Mouse (Mus musculus): Measurements from ENCODE around the gene Btrc.

Btrc gene

DNA sequence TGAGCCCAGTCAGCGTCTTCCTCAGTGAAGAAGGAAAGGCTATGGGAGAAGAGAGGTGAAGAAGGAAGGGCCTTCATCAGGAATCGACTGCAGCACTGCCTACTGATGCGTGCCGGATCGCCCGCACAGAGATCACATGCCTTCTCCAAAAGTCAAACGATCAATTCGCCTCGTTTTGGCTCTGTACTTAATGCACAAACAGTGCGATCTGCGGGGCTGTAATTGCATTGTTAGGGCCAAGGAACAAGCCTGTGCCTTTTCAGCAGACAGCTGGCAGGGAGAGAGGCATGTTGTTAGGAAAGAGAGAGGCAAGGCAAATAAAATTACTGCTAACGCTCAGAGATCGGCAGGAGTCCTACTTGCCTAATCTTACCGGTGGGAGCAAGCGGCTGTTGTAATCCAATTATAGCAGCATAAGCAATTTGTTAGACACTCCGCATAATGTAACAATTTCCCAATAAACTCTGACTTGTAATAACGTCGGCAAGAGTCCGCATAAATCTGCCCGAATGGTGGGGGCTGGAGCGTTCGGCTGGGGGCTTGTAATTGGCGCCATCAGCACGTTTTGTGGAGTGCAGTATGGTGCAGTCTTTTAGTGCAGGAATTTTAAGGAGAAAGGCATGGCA is 112.5 kb downstream of the Btrc start:
- DNase-seq = peak; percentile 27

DNA sequence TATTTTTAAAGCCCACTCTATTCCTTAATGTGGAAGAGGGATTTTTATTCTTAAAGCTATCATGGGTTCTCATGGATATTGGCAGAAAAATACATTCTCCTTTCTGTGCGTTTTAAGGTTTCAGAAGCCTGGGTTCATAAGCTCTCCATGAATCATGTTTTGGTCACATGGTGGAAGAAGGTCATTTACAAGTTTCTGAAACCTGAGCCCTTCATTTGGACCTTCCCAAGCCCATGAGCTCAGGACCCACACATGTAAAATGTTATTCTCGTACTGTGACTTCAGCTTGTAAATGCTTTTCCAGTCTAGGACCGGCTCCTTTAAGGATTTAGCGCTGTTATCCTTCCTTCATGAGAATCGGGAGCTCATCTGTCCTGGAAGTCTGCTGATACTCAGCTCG is 116.0 kb downstream of the Btrc start:
- no peak for DNase-seq

DNA sequence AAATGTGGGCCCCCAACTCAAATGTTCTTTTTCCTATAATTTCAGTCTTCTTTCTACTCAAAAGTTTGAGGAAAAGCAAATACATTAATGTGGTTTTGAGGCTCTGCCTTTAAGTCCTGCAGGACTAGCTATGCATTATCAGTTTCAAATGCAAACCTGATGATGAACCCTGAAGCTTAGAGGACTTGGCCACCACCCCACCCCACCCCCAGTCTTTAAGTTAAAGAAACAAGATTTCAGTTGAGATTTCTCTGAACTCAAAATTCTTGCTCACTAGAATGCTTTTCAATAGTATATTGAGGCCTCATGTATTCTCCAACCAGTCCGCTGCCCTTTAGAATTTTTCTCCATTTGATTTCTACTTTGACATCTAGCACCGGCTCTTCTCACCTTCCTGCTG is 117.0 kb downstream of the Btrc start:
- no peak for DNase-seq

DNA sequence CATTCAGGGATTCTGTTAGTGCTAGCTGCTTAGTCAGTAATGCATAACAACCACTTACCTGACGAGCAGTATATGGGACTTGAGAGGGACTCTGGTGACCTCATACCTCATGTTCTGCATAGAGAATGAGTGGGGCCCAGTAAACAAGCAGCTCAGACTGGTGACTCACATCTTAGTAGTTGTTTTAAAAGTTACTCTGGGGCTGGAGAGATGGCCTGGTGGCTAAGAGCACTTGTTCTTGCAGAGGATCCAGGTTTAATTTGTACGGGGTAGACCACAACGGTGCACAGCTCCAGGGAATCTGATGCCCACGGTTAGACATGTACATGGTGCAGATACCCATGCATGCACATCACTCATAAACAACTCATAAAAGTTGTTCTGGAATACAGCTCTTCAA is 117.4 kb downstream of the Btrc start:
- no peak for DNase-seq

DNA sequence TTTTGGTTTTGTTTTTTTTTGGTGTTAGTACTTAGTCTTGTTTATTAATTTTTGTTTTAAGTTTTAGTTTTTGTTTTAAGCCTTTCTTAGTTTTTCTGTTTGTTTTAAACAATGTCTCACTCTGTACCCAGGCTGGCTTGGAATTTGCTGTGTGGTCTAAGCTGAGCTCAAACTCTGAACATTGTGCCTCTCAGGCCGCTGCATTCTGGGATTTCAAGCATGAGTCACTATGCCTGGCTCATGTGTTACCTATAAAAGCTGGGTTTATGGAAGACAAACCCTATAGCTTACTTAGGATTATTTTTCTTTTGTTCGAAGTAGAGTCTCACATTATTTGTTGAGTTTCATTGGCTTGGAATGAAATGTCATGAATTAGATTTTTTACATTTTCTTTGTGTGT is 119.9 kb downstream of the Btrc start:
- no peak for DNase-seq

DNA sequence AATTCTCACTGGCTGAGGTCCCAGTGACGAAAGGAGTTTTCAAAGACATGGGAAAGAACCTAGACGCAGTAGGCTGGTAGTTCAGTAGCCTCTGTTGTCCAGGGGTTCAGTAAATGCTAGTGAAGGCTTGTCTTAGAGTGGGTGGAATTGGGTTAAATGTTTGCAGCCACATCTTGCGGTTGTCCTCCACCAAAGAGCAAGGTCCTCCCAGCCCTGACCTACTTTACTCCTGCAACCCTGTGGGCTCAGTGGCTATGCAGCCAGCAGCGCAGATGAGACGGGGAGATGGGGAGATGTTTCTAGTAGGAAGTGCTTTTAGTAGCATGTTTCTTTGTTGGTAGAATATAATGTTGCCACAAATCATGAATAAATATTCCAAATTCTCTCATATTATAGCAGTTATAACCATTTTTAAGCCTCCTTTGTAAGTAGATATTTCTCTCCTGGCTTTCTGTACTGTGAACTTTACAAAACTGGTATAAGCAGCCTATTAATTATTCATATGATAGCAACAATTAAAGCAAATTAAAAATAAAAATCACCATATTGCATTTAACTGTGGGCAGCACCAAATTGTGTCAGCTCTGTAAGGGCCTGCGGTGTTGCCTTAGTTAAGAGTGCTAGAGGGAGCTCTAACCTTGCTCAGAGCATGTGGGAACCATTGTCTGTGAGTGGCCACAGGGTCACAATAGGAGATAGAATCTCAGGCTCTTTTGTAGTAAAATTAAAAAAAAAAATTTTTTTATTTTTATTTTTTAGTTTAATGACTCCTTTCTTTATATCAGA is 122.9 kb downstream of the Btrc start:
- DNase-seq = no peak

DNA sequence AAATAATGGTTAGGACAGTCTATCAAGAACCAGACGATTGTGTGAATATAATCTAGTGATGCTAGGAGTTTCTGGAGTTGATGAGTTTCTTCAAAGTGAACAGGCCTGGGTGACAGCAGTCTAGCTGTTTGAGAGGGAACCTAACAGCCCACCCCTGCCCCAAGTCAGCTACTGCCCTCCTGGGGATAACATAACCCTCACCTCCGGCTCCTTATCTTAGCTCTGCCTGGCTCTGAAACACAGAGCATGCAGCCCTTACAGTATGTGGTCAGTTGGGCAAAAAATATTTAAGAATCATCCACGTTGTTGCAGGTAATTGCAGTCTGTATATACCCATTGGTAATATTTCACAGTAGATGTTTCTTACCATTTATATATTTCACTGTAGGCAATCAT is 123.5 kb downstream of the Btrc start:
- DNase-seq = no peak

DNA sequence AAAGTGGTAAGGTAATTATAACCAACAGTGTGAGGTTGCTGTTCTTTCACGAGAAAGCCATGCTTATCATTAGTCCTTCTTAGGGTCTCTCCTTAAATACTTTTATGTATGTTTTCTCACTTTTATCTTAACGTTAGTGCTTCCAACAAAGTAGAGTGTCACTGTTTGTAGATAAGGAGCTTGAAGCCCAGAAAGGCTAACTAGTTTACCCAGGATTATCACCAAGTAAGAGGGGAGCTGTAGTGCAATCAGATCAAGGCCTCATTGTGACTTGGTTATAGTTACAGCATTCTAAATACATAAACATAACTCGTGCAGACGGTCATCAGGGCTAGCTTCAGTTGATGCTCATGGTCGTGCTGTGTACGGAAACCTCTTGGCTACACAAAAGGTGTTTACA is 126.4 kb downstream of the Btrc start:
- no peak for DNase-seq

DNA sequence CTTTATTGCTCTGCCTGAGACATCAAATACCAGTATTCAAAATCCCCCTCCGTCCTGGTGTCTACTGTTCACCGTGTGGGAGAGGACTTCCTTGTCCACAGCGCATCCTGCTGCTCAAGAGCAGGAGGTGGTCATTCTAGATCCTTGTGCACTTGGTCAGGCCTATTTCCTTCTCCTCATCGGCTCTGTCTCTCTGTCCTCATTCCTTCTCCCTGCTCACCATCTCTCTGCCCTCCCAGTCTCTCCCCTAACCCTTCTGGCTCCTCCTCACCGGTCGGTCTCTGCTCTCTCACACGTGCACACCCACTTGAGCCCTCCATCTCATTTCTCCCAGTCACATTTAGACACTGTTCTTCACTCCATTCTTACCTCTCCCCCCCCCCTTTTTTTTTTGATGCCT is 127.7 kb downstream of the Btrc start:
- no peak for DNase-seq

DNA sequence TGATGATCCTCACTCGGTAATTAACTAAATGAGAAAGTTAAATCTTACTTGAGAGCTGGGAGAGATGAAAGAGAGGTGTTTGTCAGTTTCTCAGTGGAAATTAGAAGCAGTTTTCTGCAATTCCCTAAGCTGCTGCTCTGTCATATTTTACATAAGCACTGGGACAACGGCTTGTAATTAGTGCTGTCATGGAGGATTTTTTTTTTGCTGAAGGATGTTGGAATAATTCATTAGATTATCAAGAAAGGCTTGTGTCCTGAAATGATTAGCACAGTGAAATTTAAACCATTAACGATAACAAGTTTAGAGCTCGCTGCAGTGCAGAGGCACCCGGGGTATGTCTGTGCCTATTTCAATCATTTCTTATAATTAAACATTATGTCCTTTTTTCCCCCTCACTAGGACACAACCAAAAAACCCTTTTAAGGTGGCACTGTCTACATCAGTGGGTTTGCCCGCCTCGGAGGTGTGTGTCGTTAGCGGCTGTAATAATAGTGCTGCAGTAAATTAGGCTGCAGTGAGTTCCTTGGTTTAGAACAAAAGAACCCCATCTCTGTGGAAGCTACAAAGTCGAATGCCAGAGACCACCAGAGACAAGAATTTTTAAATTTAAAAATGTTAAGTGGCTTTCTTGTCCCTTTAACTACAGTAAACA is 130.7 kb downstream of the Btrc start:
- no peak for DNase-seq

DNA sequence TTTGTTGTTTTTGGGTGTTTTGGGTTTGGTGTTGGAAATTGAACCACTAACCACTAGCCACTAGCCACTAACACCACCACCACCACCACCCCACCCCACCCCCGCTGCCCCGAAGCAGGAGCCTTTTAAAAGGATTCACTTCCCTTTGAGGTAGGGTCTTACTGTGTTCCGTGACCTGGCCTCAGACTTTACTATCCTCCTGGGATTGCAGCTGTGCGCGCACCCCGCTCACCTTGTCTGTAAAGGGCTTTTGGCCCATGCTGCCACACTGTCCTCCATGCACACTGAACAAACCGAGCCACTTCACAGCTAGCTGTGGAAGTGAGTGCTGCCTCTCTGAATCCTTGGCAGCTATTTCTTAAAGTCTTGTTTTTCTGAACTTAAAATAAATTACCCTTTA is 141.9 kb downstream of the Btrc start:
- no peak for DNase-seq

DNA sequence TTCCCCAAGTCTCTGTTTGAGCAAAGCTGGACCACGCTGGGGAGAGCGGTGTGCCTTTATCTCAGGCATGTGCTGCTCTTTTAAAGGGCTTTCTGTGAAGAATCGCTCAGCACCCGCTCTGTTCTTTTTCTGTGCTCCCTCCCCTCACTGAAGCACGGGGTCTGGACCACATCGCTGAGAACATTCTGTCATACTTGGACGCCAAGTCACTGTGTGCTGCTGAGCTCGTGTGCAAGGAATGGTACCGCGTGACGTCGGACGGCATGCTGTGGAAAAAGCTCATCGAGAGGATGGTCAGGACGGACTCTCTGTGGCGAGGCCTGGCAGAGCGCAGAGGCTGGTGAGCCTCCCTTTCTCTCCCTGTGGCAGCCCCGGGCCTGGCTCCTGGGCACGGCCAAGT is 144.0 kb downstream of the Btrc start:
- DNase-seq = no peak

DNA sequence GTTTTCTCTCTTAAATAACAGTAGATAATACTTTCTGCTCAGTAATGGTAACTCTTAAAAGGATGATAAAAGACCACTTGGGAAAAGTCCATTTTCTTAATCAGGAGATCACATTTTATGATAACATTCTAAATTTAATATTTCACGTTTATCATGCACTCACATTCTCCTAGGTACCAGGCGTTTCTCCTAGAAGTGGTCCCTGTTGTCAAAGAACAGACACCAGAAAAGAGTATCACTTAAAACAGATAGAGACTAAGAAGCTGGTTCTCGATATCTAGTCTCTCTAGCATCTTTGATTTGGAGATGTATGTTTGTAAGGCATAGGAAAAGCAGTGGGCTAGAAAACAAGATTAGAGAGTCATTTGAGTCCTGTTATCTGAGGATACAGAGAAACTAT is 147.1 kb downstream of the Btrc start:
- DNase-seq = no peak

DNA sequence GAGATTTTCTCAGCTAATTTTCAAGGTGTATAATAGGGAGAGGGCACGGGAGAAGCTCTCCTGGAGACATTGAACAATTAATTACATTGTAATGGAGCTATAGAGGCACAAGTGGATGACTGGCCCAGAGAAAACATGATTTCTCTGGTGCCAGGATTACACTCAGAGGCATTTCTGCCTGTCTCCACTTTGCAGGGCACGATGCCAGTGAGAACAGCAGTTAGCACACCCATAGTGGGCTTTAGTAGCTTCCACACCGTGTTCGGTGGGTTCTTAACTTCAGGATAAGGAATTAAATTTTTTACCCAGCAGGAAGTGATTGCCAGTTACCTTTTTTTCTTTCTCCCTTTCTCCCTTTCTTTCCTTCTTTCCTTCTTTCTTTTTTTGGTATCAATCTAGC is 147.9 kb downstream of the Btrc start:
- no peak for DNase-seq

DNA sequence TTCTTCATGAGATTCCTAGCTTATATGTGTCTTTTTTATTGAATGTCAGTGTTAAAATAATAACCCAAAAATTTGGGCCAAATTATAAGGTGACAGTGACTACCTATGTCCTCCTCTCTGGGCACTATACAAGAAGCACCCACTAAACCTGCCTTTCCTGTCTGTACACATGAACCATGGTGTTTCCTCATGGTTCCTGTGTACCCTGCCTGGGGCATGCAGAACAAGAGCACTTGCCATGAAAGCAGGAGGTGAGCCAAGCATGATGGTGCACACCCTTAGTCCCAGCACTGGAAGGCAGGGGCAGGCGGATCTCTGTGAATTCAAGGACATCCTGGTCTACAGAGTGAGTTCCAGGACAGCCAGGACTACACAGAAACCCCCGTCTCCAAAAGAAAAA is 151.8 kb downstream of the Btrc start:
- DNase-seq = no peak

DNA sequence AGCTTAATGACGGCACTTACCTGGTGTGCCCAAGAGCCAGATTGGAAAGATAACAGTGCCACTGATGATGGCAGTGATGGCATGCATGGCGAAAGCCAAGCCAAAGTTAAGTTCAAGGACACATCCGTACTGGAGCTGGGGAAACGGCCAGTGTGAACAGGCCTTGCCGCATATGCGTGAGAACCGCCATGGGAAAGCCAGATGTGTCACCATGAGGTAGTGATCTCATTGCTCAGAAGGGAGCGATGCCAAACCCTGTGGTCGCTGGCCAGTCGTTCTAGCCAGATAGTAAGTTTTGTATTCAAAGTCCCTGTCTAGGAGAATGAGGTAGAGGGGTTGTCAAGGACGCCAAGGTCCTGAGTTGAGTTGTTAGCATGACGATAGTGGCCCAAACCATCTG is 152.7 kb downstream of the Btrc start:
- DNase-seq = no peak

DNA sequence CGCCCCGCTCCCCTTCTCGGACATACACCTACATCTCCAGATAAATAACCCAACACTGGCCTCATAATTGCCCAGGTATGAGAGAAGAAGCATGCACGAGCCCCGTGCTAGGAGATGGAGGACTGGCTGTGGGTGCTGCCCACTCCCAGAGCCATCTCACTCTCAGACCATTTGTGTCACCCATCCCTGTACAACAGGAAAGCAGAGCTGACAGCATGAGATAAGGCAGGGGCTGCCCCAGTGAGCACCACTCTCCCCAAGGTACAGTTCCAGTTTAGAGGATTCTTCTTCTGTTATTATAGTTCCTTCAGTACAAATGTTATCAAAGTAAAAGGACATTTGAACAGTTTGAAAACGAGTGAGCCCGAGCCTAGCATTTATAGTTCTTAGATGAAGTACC is 163.8 kb downstream of the Btrc start:
- no peak for DNase-seq

DNA sequence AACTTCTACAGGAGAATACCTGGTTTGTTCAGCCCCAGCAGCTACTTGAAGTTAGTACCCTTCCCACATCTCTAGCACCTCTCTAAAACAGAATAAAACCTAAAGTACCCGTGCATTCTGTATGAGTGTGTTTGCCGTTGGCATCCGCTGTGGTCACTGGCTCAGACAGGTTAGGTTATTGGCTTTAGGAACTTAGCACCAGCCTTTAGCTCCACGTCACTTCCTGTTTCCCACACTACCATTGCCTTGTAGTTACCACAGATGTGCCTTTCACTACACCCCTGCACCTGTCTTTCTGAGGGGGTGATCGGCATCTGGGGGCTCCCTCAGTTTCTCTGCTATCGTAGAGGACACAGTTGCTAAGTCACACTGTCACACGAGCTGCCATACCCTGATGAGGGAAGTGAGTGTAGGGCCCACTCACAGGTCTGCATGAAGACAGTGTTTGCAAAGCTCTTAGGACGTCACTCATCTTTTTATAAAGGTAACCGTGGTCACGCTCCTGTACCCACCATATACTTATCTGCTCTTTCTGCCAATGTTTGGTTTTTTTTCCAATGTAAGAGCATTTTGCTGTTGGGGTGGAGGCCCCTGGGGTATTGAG is 164.5 kb downstream of the Btrc start:
- DNase-seq = no peak

DNA sequence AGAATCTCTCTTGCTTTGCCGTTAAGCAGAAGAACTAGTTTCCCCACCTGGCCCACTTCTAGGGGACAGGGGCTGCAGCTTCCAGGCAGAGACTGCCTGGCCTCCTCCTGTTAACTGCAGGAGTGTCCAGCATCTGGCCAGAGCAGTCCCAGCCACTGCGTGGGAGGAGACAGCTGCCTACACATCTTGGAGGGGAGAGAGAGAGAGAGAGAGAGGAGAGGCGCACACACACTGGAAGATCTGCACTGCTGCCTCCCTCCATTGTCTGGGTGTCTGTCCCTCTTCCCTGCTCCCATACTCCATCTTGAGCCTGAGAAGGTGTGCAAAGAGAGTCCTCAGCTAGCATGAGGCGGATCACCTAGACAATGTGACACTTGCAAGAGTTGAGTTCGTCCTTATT is 165.8 kb downstream of the Btrc start:
- DNase-seq = no peak

DNA sequence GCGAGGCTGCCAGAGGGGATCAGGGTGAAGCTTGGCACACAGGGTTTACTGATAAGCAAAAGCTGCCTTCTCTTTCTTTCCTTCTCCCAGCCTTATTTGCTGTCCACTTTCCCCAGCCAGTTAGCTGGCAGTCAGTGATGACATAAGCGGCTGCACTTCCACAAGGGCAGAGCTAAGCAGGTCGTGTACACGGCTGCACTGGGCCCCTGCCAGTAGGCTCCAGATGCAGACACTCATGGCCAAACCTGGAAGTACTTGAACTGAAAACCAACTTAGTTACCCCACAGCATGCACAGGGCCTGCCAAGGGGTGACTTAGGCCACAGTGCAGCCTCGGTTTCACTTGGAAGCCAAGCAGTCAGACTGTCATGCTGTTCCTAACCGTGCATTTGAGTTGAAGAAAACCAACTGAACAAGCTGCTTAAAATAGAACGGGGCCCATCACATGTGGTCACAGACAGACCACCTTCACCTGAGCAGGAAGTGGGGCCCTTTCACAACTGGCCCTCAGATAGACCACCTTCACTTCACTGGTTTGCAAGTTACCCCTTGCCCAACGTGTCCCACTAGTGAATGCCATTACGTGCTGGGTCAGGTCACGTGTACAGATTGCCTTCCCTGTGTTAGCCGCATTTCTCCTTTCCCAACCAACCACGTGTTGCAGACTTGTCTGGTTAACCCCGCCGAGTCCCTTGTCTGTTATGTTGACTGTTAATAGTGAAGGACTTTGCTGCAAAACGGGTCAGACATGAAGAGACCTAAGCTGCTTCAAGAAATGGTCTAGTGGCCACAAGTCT is 166.9 kb downstream of the Btrc start:
- peak; percentile 76 for DNase-seq

DNA sequence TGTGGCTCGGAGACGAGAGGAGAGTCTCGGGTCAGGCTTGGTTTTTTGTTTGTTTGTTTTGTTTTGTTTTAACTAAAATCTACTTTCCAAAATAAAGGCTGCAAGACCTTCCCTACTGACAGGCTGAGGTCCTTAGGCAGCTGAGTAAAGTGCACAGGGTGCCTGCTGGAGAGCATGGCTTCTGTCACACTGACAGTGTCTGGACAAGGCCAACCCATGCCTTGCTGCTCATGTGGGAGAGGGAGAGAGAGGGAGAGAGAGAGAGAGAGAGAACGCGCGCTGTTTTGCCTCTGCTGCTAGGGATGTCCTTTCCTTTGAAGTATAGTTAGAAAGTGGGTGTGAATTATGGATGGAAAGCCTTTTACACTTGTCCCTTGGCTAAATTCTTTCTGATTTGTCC is 168.0 kb downstream of the Btrc start:
- DNase-seq = no peak

DNA sequence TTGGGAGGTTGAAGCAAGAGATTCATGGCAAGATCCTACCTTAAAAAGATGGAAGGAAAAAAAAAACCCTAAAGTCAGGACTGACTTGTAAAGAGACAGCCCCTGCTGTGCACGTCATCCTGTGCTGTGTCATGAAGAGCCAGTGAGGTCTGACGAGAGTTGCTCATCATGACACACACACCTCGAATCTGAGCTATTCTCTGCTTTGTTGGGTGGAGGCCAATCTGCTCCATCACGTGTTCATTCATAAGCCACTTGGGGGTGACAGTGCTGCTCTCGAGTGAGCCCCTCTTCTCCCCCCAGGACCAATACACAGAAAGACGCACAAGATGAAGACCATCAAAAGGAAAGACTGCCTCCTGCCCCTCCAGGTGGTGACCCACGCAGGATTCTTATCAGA is 170.1 kb downstream of the Btrc start:
- DNase-seq = no peak

DNA sequence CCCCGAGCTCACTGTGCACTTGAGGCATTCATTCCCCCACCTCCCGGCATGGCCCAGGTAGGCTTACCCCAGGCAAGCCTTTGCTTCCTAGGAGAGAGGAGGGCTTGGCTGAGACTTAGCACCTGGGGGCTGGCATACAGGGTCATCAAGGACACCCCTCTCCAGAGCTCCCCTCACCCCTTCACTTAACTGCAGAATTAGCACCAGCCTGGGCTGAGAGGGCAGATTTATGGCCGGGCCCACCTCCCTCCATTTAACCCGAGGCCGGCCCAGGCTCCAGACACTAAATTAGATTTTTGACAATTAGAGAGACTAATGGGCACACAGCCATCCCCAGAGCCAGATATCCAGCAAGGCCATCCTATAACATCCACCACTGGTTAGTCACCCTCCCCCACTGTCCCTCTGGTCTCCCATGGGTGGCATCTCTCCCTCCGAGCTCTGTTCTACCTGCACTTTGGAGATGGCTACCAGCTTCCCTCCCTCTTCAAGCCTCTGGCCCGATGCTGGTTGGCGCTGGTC is 171.7 kb downstream of the Btrc start:
- no peak for DNase-seq

All from lung, postnatal 36 days (tissue).